Mouse (Mus musculus): ENCODE results near the gene Fbxw7.

The Fbxw7 gene

GRCm38 (mm10) chr3:84952135-84952534 lies 137.1 kb downstream of the Fbxw7 start:
- DNase-seq (ENCODE audit: low spot score): peak; percentile 71

GRCm38 (mm10) chr3:84952585-84953187 lies 137.6 kb downstream of the Fbxw7 start:
- peak; percentile 6 for DNase-seq (ENCODE audit: low spot score)

- DNase-seq (ENCODE audit: low spot score): no peak
Measured at GRCm38 (mm10) chr3:84955011-84955775, 140.1 kb downstream of the Fbxw7 start.

GRCm38 (mm10) chr3:84955857-84956256 lies 140.8 kb downstream of the Fbxw7 start:
- DNase-seq (ENCODE audit: low spot score): no peak

GRCm38 (mm10) chr3:84965156-84965555 lies 150.1 kb downstream of the Fbxw7 start:
- DNase-seq (ENCODE audit: low spot score): no peak

- no peak for DNase-seq (ENCODE audit: low spot score)
Measured at GRCm38 (mm10) chr3:84967364-84967763, 152.3 kb downstream of the Fbxw7 start.

GRCm38 (mm10) chr3:84971561-84971960 lies 156.5 kb downstream of the Fbxw7 start:
- DNase-seq (ENCODE audit: low spot score): no peak

- no peak for DNase-seq (ENCODE audit: low spot score)
Measured at GRCm38 (mm10) chr3:84972881-84973280, 157.8 kb downstream of the Fbxw7 start.

- no peak for DNase-seq (ENCODE audit: low spot score)
Measured at GRCm38 (mm10) chr3:84974193-84974592, 159.1 kb downstream of the Fbxw7 start.

GRCm38 (mm10) chr3:84978676-84979075 lies 163.6 kb downstream of the Fbxw7 start:
- no peak for DNase-seq (ENCODE audit: low spot score)

- no peak for DNase-seq (ENCODE audit: low spot score)
Measured at GRCm38 (mm10) chr3:84980158-84980557, 165.1 kb downstream of the Fbxw7 start.

GRCm38 (mm10) chr3:84982688-84983087 lies 167.6 kb downstream of the Fbxw7 start:
- no peak for DNase-seq (ENCODE audit: low spot score)

- no peak for DNase-seq (ENCODE audit: low spot score)
Measured at GRCm38 (mm10) chr3:84985121-84985625, 170.1 kb downstream of the Fbxw7 start.

- no peak for DNase-seq (ENCODE audit: low spot score)
Measured at GRCm38 (mm10) chr3:84988880-84989279, 173.8 kb downstream of the Fbxw7 start.

- DNase-seq (ENCODE audit: low spot score): no peak
Measured at GRCm38 (mm10) chr3:85005257-85005656, 190.2 kb downstream of the Fbxw7 start.

GRCm38 (mm10) chr3:85012889-85013288 lies 197.8 kb downstream of the Fbxw7 start:
- DNase-seq (ENCODE audit: low spot score): no peak

GRCm38 (mm10) chr3:85015667-85016066 lies 200.6 kb downstream of the Fbxw7 start:
- no peak for DNase-seq (ENCODE audit: low spot score)

- DNase-seq (ENCODE audit: low spot score): no peak
Measured at GRCm38 (mm10) chr3:85020137-85020536, 205.1 kb downstream of the Fbxw7 start.

GRCm38 (mm10) chr3:85021816-85022215 lies 206.7 kb downstream of the Fbxw7 start:
- DNase-seq (ENCODE audit: low spot score): no peak

GRCm38 (mm10) chr3:85022800-85023199 lies 207.7 kb downstream of the Fbxw7 start:
- DNase-seq (ENCODE audit: low spot score): peak; percentile 10

- no peak for DNase-seq (ENCODE audit: low spot score)
Measured at GRCm38 (mm10) chr3:85024237-85024636, 209.2 kb downstream of the Fbxw7 start.

GRCm38 (mm10) chr3:85024817-85025705 lies 210.0 kb downstream of the Fbxw7 start:
- no peak for DNase-seq (ENCODE audit: low spot score)
